Mouse (Mus musculus) hindbrain, postnatal 0 days (tissue): ENCODE measurements around the gene Ecm1. TPM values are rescaled to one million over a fixed set of nuclear protein-coding genes. Genes with fewer than 3 reads are reported as not detected.
A peak's percentile ranks its signal among the peaks of the same experiment; 100 is the strongest.
"Not testable (repeated sequence)": the region's sequence is repeated elsewhere in the genome, so short reads cannot be mapped to it uniquely, and the experiment has no call there.

Experiments
- ATAC-seq: fragments of 200-750 bp; cut with Nextera tagmentation; 2 replicates; pipeline ENCODE4 v1.8.0; 2017; ENCODE audit warnings: mild to moderate bottlenecking, moderate TSS enrichment, moderate library complexity
- DNase-seq: peaks from one replicate; pipeline ENCODE4 v3.0.0-alpha.2; 2015; ENCODE audit warnings: low spot score
- H3K27ac ChIP-seq: fragments of 300-500 bp; sonication (generic); 2 replicates; pipeline ENCODE4 v1.5.1; 2014; ENCODE audit warnings: mild to moderate bottlenecking
- H3K27me3 ChIP-seq: fragments of 300-500 bp; sonication (generic); 2 replicates; pipeline ENCODE4 v1.6.1; 2014; ENCODE audit warnings: low read length, mixed read lengths; ENCODE audit not compliant: insufficient read depth
- H3K36me3 ChIP-seq: fragments of 300-500 bp; sonication (generic); 2 replicates; pipeline ENCODE4 v1.6.1; 2014; ENCODE audit warnings: low read length, mixed read lengths; ENCODE audit not compliant: insufficient read depth
- H3K4me1 ChIP-seq: fragments of 300-500 bp; sonication (generic); 2 replicates; pipeline ENCODE4 v1.6.1; 2014; ENCODE audit warnings: antibody characterized with exemption, low read length, mixed read lengths; ENCODE audit not compliant: insufficient read depth
- H3K4me2 ChIP-seq: fragments of 300-500 bp; sonication (generic); 2 replicates; pipeline ENCODE4 v1.6.1; 2014; ENCODE audit warnings: low read depth, mild to moderate bottlenecking, low read length, moderate library complexity, mixed read lengths
- H3K4me3 ChIP-seq: fragments of 300-500 bp; sonication (generic); 2 replicates; pipeline ENCODE4 v1.5.1; 2014; ENCODE audit warnings: low read length
- H3K9ac ChIP-seq: fragments of 300-500 bp; sonication (generic); replicated peaks from 2 replicates; pipeline ENCODE4 v1.6.1; 2014; ENCODE audit warnings: mild to moderate bottlenecking, low read length, moderate library complexity, mixed read lengths
- H3K9me3 ChIP-seq: fragments of 300-500 bp; sonication (generic); 2 replicates; pipeline ENCODE4 v1.6.1; 2016; ENCODE audit warnings: low read length, mixed read lengths
- CTCF ChIP-seq: IDR thresholded peaks from 2 replicates; pipeline ENCODE4 v1.5.1; 2016; ENCODE audit warnings: antibody characterized with exemption, control low read depth, low read depth
- WGBS: fragments of 180-500 bp; shearing (Covaris S2); extraction: QIAGEN DNeasy Blood & Tissue Kit; methylation state at CpG from one replicate; pipeline ENCODE4 v1.1.7; 2014; 5-methylcytosine and 5-hydroxymethylcytosine counted together
- polyA plus RNA-seq: library from polyadenylated mRNA; unstranded; fragments of >200 nt; fragmentation: Nextera tagmentation; extraction: Ambion mirVana; gene quantifications from 2 replicates; pipeline ENCODE4 v1.2.1, GENCODE M21; 2015
- total RNA-seq: library from RNA; depleted of rRNA; stranded (reverse); fragments of >200 nt; gene quantifications from 2 replicates; pipeline ENCODE4 v1.2.3, GENCODE M21; 2014

Ecm1 gene
- total and polyA plus RNA-seq, 2 experiments from 2014 or later = 11.4 TPM

DNA sequence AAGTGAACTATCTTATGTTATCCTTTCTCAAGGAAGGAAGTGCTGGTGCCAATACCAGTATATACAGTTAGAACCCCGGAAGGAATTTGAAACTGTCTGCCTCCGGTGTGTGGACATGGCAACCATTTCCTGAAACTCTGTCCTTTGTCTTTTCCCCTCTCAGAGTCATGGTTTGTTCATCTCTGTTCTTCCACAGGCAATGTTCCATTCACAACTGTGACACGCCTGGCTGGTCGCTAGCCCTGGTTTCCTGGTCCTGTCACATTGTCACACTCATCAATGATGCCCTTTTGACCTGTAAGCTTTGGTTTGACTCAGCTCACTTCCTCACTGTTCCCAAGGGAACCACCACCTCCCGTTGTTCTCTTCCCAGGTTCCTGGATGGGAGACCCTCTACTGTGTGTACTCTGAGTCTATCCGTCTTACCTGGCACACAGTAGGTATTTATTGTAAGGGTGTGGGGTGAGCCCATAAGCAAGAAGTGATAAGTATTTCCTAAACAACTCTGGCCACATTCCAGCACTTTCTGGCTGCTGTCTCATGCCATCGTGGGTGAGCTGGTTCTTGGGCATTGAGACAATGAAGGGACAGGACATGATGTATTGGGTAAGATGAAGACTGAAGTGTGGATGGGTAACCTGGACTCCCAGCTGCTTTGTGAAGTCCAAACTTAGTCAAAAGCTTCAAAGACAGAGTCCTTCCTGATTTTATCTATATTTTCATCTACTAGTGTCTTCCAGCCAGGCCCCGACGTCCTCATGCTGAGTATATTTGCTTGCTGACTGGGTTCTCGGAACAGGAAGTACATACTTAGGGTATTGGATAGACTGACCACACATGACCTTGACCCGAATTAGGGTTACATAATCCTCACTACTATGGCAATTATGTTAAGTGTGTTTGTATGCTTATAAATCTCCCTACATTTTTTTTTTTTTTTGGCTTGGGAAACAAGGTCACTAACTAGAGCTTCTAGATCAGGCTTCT lies 45.3 kb downstream of the Ecm1 start:
- Histone ChIP-seq H3K36me3 (no peaks in the 10 kb centered on the region), H3K4me2 (no peak overlapping the region), H3K27me3 (no peaks in the 10 kb centered on the region), H3K4me1 (no peaks in the 10 kb centered on the region), H3K9ac (no peak overlapping the region), H3K4me3 (no peak overlapping the region), H3K9me3 (no peaks in the 10 kb centered on the region), H3K27ac (no peak overlapping the region)
- no peak for TF ChIP-seq CTCF
- ATAC-seq (no peak), DNase-seq (no peak)
- 56% methylated on average over 11 of the region's 11 CpGs for WGBS

- Histone ChIP-seq H3K9me3 (no peaks in the 10 kb centered on the region), H3K4me3 (no peak overlapping the region), H3K9ac (no peak overlapping the region), H3K27ac (no peak overlapping the region), H3K4me1 (0 out of 2 replicates have a peak, but pooled peaks cover 2% of the 10 kb centered on the region), H3K36me3 (no peaks in the 10 kb centered on the region), H3K27me3 (no peaks in the 10 kb centered on the region), H3K4me2 (no peak overlapping the region)
- WGBS = 85% methylated on average over 6 of the region's 6 CpGs
- DNase-seq (no peak), ATAC-seq (no peak)
- TF ChIP-seq CTCF = no peak
These were observed 46.7 kb downstream of the Ecm1 start for GRCm38 (mm10) chr3:95692677-95693076.

DNA sequence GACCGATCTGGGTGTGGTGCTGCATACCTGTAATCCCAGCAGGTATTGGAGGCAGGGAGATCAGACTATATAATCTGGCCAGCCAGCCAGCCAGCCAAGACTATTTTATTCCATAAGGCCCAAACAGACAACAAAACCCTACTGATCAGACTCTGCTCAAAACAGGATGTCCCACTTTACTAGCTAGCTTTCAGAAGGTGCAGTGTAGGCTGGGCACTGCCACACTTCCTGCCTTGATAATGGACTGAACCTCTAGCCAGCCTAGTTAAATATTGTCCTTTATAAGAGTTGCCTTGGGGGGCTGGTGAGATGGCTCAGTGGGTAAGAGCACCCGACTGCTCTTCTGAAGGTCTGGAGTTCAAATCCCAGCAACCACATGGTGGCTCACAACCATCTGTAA lies 48.8 kb downstream of the Ecm1 start:
- H3K9ac ChIP-seq, DNase-seq, H3K9me3 ChIP-seq, ATAC-seq, H3K4me2 ChIP-seq, H3K36me3 ChIP-seq, H3K27ac ChIP-seq, H3K27me3 ChIP-seq, H3K4me3 ChIP-seq: not testable (repeated sequence)
- 96% methylated on average over 2 of the region's 2 CpGs for WGBS
- H3K4me1 ChIP-seq = peaks cover 11% of the 10 kb centered on the region; the same call in 1 of the 2 replicates

GRCm38 (mm10) chr3:95689940-95690339 lies 49.4 kb downstream of the Ecm1 start:
- WGBS = 71% methylated on average over 1 of the region's 2 CpGs
- ATAC-seq = no peak
- no peak for DNase-seq
- Histone ChIP-seq H3K27me3 (no peaks in the 10 kb centered on the region), H3K27ac (no peak overlapping the region), H3K4me3 (no peak overlapping the region), H3K4me2 (no peak overlapping the region), H3K36me3 (no peaks in the 10 kb centered on the region), H3K9ac (no peak overlapping the region), H3K9me3 (no peaks in the 10 kb centered on the region), H3K4me1 (peaks cover 11% of the 10 kb centered on the region; the same call in 1 of the 2 replicates)
- TF ChIP-seq CTCF = no peak

GRCm38 (mm10) chr3:95689171-95689915 lies 50.0 kb downstream of the Ecm1 start:
- Histone ChIP-seq H3K27me3 (no peaks in the 10 kb centered on the region), H3K9ac (no peak overlapping the region), H3K4me3 (no peak overlapping the region), H3K36me3 (no peaks in the 10 kb centered on the region), H3K27ac (no peak overlapping the region), H3K4me1 (peaks cover 11% of the 10 kb centered on the region; the same call in 1 of the 2 replicates), H3K4me2 (no peak overlapping the region), H3K9me3 (no peaks in the 10 kb centered on the region)
- ATAC-seq (no peak), DNase-seq (no peak)
- no peak for TF ChIP-seq CTCF
- 40% methylated on average over 11 of the region's 11 CpGs for WGBS

DNA sequence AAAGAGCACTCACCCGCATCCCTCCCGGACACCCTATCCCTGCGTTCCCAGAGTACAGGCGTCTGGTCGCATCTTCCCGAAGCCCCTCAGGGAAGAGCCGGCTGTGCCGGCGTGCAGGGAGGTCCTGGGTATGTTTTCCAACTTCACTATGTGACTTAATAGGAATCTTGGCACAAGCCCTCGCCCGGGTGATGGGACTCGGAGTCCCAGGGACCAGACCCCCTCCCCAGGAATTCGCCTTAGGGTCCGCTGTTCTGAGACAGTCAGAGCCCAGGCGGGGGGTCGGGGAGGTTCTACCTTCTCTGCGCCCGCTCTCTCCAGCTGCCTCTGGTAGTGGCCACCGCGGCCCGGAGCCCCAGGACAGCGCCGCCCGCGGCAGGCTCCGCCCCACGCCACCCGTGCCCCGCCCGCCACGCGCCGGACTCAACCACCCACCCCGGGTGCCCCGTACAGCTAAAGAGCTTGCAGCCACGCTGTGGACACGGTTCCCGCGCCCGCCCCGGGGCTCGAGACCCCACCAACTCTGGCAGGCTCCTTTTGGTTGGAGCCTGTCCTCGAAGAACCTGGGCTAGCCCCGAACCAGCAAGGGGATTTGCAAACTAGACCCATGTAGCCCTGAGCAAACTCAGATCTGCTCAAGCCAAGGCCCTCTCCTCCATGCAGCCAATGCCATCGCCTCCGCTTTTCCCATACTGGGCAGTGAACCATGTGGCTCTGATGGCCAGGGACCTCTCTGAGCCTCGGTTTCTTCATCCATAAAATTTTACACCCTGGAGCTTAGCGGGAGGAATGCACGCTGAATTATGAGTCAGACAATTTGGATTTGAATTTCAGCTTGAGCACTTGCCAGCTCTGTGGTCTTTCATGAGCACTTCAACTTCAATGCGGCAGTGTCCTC lies 51.6 kb downstream of the Ecm1 start, which contains the start of gene Adamtsl4:
Adamtsl4 (minus strand) TSS at position 394 of the 898 bp plus-strand sequence.
- no peaks in the 10 kb centered on the region for H3K36me3 ChIP-seq
- peak within 1 kb of the TSS; percentile 44 for H3K4me3 ChIP-seq
- WGBS = 3% methylated on average over 48 of the region's 50 CpGs
- no peaks in the 10 kb centered on the region for H3K27me3 ChIP-seq
- no peak for TF ChIP-seq CTCF
- DNase-seq (peak; percentile 55), ATAC-seq (peak; percentile 66)
- H3K9ac ChIP-seq = peak within 1 kb of the TSS; percentile 42
- H3K4me2 ChIP-seq = peak within 1 kb of the TSS; percentile 87
- H3K9me3 ChIP-seq = no peaks in the 10 kb centered on the region
- peak within 1 kb of the TSS; percentile 26; the same call in 1 of the 2 replicates for H3K27ac ChIP-seq
- peaks cover 11% of the 10 kb centered on the region; the same call in 1 of the 2 replicates for H3K4me1 ChIP-seq
